Mouse (Mus musculus): ENCODE data around the gene Wdr62. TPM values are rescaled to one million over a fixed set of nuclear protein-coding genes. Genes with fewer than 3 reads are reported as not detected.

Wdr62 gene
- total RNA-seq, 1 experiment from 2014 or later = 8.4 TPM

- no peak for DNase-seq
Observed at GRCm38 (mm10) chr7:30306083-30306779, 26.0 kb upstream of the Wdr62 start.

GRCm38 (mm10) chr7:30300914-30301313 is 20.7 kb upstream of the Wdr62 start:
- peak; percentile 29 for DNase-seq

- no peak for DNase-seq
Observed at GRCm38 (mm10) chr7:30297266-30297665, 17.0 kb upstream of the Wdr62 start.

- DNase-seq = no peak
Observed at GRCm38 (mm10) chr7:30296816-30297215, 16.6 kb upstream of the Wdr62 start.

- peak; percentile 63 for DNase-seq
Observed at GRCm38 (mm10) chr7:30295103-30295502, 14.9 kb upstream of the Wdr62 start.

GRCm38 (mm10) chr7:30294296-30294695 is 14.1 kb upstream of the Wdr62 start:
- no peak for DNase-seq

- DNase-seq = no peak
Observed at GRCm38 (mm10) chr7:30293795-30294194, 13.6 kb upstream of the Wdr62 start.

GRCm38 (mm10) chr7:30291215-30292131 is 11.3 kb upstream of the Wdr62 start, which contains the start of gene Clip3:
TSS of gene Clip3 (plus strand) at chr7:30291728.
- peak; percentile 67 for DNase-seq

- DNase-seq = no peak
Observed at GRCm38 (mm10) chr7:30289714-30290399, 9.6 kb upstream of the Wdr62 start.

- no peak for DNase-seq
Observed at GRCm38 (mm10) chr7:30289071-30289713, 9.0 kb upstream of the Wdr62 start.

GRCm38 (mm10) chr7:30288046-30288445 is 7.8 kb upstream of the Wdr62 start:
- DNase-seq = no peak

- peak; percentile 52 for DNase-seq
Observed at GRCm38 (mm10) chr7:30286701-30287410, 6.6 kb upstream of the Wdr62 start.

GRCm38 (mm10) chr7:30282740-30283139 is 2.5 kb upstream of the Wdr62 start:
- no peak for DNase-seq

- no peak for DNase-seq
Observed at GRCm38 (mm10) chr7:30281522-30281921, 1.3 kb upstream of the Wdr62 start.

- DNase-seq = peak; percentile 78
Observed at GRCm38 (mm10) chr7:30280670-30281138, 485 bp upstream of the Wdr62 start.

- DNase-seq = no peak
Observed at GRCm38 (mm10) chr7:30279536-30279935, 683 bp downstream of the Wdr62 start.

- no peak for DNase-seq
Observed at GRCm38 (mm10) chr7:30278911-30279310, 1.3 kb downstream of the Wdr62 start.

GRCm38 (mm10) chr7:30274383-30274782 is 5.8 kb downstream of the Wdr62 start:
- no peak for DNase-seq

- no peak for DNase-seq
Observed at GRCm38 (mm10) chr7:30269641-30270040, 10.6 kb downstream of the Wdr62 start.

GRCm38 (mm10) chr7:30266780-30267179 is 13.4 kb downstream of the Wdr62 start:
- no peak for DNase-seq

- no peak for DNase-seq
Observed at GRCm38 (mm10) chr7:30265935-30266334, 14.3 kb downstream of the Wdr62 start.

All from adrenal gland, postnatal 25 days (tissue).